Mouse (Mus musculus) layer of hippocampus, postnatal 36 days (tissue): Measurements from ENCODE around the gene Psg23. TPM values are rescaled to one million over a fixed set of nuclear protein-coding genes. Genes with fewer than 3 reads are reported as not detected.
"Not testable (repeated sequence)": the region's sequence is repeated elsewhere in the genome, so short reads cannot be mapped to it uniquely, and the experiment has no call there.

Source experiments
- DNase-seq, 2 experiments: peaks; one replicate each; pipeline ENCODE4 v3.0.0; 2022
- total RNA-seq, 2 experiments: library from RNA; stranded (reverse); gene quantifications; 2 replicates each; pipeline ENCODE4 v1.2.3; 2021

The Psg23 gene
- total RNA-seq: not detected

DNA sequence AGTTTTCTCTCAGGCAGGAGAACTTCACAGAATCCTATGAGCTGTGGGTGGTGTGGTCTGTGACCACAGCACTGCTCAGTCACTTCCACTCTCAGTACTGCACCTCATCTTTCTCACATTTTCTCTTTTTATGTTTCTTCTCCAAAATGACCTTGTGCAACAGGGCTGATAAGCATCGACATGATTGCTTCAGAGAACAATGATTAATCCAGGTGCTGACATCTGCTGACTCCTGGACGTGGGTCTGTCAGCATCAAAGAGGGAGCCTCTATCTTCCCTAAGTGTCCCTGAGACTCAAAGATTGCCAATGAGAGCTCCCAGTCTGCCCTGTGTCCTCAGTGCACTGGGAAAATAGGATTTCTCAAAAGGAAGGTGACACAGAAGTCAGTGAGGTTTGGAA is at the start of gene Psg23:
Gene Psg23 (minus strand): TSS at position 101 of the 400 bp plus-strand sequence.
- DNase-seq: not testable (repeated sequence)

DNA sequence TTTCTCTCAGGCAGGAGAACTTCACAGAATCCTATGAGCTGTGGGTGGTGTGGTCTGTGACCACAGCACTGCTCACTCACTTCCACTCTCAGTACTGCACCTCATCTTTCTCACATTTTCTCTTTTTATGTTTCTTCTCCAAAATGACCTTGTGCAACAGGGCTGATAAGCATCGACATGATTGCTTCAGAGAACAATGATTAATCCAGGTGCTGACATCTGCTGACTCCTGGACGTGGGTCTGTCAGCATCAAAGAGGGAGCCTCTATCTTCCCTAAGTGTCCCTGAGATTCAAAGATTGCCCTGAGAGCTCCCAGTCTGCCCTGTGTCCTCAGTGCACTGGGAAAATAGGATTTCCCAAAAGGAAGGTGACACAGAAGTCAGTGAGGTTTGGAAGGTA is 40.3 kb upstream of the Psg23 start, which contains the start of gene Psg21:
Gene Psg21 (minus strand): TSS at position 101 of the 400 bp plus-strand sequence.
- DNase-seq: not testable (repeated sequence)

DNA sequence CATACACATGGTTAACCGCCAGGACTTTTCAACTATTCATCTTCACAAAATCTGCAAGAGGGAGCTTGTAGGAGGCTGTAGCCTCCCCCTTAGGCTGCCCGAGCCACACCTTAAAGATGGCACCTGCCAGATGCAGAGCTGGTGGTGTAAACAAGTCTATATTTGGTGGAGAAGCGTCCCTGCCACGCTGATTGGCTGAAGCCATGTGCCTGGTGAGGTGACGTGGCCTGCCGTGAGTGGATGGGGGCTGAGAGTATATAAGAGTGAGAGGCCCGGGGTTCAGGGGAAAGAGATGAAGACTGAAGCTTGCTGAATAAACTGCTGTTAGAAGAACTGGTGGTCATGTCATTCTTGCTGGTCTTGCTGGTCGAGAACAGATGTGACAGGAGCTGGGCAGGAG is 10.6 kb upstream of the Psg23 start:
- not testable (repeated sequence) for DNase-seq

DNA sequence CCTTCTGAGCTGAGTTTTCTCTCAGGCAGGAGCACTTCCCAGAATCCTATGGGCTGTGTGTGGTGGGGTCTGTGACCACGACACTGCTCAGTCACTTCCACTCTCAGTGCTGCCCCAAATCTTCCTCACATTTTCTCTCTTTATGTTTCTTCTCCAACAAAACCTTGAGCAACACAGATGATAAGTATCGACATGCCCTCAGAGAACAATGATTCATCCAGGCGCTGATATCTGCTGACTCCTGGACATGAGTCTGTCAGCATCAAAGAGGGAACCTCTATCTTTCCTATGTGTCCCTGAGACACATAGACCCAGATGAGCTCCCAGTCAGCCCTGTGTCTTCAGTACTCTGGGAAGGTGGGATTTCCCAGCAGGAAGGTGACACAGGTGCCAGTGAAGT is 49.1 kb downstream of the Psg23 start, which contains the start of gene Psg27:
Gene Psg27 (minus strand): TSS at position 101 of the 400 bp plus-strand sequence.
- no peak for DNase-seq

DNA sequence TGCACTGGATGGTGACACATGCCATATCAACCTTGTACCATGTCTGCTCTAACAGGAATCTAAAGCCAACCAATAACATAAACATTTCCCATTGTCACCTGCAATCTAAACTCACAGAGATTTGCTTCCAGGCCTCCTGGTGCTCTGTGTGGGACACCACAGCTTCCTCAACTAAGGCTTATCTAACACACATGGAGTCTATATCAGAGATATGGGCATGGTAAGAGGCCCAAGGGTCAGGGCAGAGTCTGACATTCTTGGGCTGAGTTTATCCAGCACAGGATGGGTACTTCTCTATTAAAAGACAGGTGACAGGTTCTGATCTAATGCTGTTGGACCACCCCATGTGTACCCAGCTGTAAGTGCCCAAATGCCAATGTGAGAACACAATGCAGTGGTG is 56.5 kb downstream of the Psg23 start:
- no peak for DNase-seq

Other genes starting within 250 kb of the Psg23 start
- gene Psg28, start 184.5 kb downstream of the Psg23 start, total RNA-seq: not detected
- gene Psg26, start 132.3 kb downstream of the Psg23 start, total RNA-seq: not detected
- not detected for gene Psg25, start 84.2 kb downstream of the Psg23 start, total RNA-seq
- not detected for gene Psg27, start 49.2 kb downstream of the Psg23 start, total RNA-seq
- gene Psg21, start 40.2 kb upstream of the Psg23 start, total RNA-seq: not detected
- not detected for gene Psg20, start 69.7 kb upstream of the Psg23 start, total RNA-seq
- gene Psg22, start 101.6 kb upstream of the Psg23 start, total RNA-seq: not detected
- not detected for gene Psg19, start 182.0 kb upstream of the Psg23 start, total RNA-seq
- gene Psg17, start 205.1 kb upstream of the Psg23 start, total RNA-seq: not detected
- 1 to 10 TPM; 2.1 TPM for gene Mill2, start 223.5 kb upstream of the Psg23 start, total RNA-seq